Mouse (Mus musculus): Measurements from ENCODE around the gene Adprhl2. TPM values are rescaled to one million over a fixed set of nuclear protein-coding genes. Genes with fewer than 3 reads are reported as not detected.

The Adprhl2 gene
- total RNA-seq, 2 experiments from 2014 or later: 29.1 to 31.3 TPM

GRCm38 (mm10) chr4:126277906-126278564 is 43.5 kb downstream of the Adprhl2 start:
- peak in 1 of 2 experiments; percentile 42 for DNase-seq (ENCODE audit: extremely low spot score in 1 of 2, low spot score in 1 of 2)

- no peak for DNase-seq (ENCODE audit: extremely low spot score in 1 of 2, low spot score in 1 of 2)
Observed at GRCm38 (mm10) chr4:126275681-126276131, 45.8 kb downstream of the Adprhl2 start.

- no peak for DNase-seq (ENCODE audit: extremely low spot score in 1 of 2, low spot score in 1 of 2)
Observed at GRCm38 (mm10) chr4:126275081-126275480, 46.4 kb downstream of the Adprhl2 start.

- DNase-seq (ENCODE audit: extremely low spot score in 1 of 2, low spot score in 1 of 2): no peak
Observed at GRCm38 (mm10) chr4:126273753-126274152, 47.8 kb downstream of the Adprhl2 start.

- DNase-seq (ENCODE audit: extremely low spot score in 1 of 2, low spot score in 1 of 2): no peak
Observed at GRCm38 (mm10) chr4:126269292-126269691, 52.2 kb downstream of the Adprhl2 start.

Other genes with a start within 250 kb of the Adprhl2 start
- 10 to 100 TPM; 14.7 to 17.6 TPM for gene Lsm10, start 225.1 kb downstream of the Adprhl2 start, total RNA-seq (2021)
- 10 to 100 TPM; 23.7 to 26.1 TPM for gene Stk40, start 217.7 kb downstream of the Adprhl2 start, total RNA-seq (2021)
- gene Eva1b, start 174.0 kb downstream of the Adprhl2 start, total RNA-seq (2021): 1 to 10 TPM; 2.8 to 3.1 TPM
- 1 to 10 TPM in 1 of 2 experiments, under 1 TPM in 1; 0.62 to 1.0 TPM for gene Sh3d21, start 158.2 kb downstream of the Adprhl2 start, total RNA-seq (2021)
- gene Thrap3, start 118.9 kb downstream of the Adprhl2 start, total RNA-seq (2021): 100 to 1,000 TPM; 133 to 154 TPM
- gene Map7d1, start 65.4 kb downstream of the Adprhl2 start, total RNA-seq (2021): 100 to 1,000 TPM; 242 to 265 TPM
- 10 to 100 TPM; 84.7 to 84.9 TPM for gene Trappc3, start 59.4 kb downstream of the Adprhl2 start, total RNA-seq (2021)
- gene Col8a2, start 34.9 kb downstream of the Adprhl2 start, total RNA-seq (2021): 1 to 10 TPM; 1.2 to 1.5 TPM
- gene Tekt2, start 4.0 kb upstream of the Adprhl2 start, total RNA-seq (2021): 1 to 10 TPM in 1 of 2 experiments, under 1 TPM in 1; 0.94 to 2.0 TPM
- 10 to 100 TPM; 32.7 to 42.4 TPM for gene Ago3, start 107.9 kb upstream of the Adprhl2 start, total RNA-seq (2021)
- 10 to 100 TPM; 58.5 to 76.4 TPM for gene Ago1, start 146.9 kb upstream of the Adprhl2 start, total RNA-seq (2021)
- gene Ago4, start 211.8 kb upstream of the Adprhl2 start, total RNA-seq (2021): 1 to 10 TPM; 6.9 to 7.4 TPM
- gene Clspn, start 235.2 kb upstream of the Adprhl2 start, total RNA-seq (2021): 1 to 10 TPM; 1.1 to 2.5 TPM

All from layer of hippocampus, postnatal 25 days (tissue).